Mouse (Mus musculus) thymus, adult 2 months (tissue): Measurements from ENCODE around the gene Mboat7.

ENCODE experiments used
- CTCF ChIP-seq: fragments of 200-500 bp; IDR thresholded peaks from 2 replicates; pipeline ENCODE4 v1.5.1; 2012; ENCODE audit warnings: mild to moderate bottlenecking, control low read depth, low read length, moderate library complexity, borderline replicate concordance; ENCODE audit not compliant: control insufficient read depth, poor library complexity, insufficient read depth; ENCODE audit errors: extremely low read depth
- POLR2A ChIP-seq: fragments of 200-500 bp; IDR thresholded peaks from 2 replicates; pipeline ENCODE4 v1.6.1; 2012; ENCODE audit warnings: mild to moderate bottlenecking, low read length, control low read depth, moderate library complexity; ENCODE audit not compliant: control insufficient read depth, poor library complexity, insufficient read depth; ENCODE audit errors: extremely low read depth

DNA sequence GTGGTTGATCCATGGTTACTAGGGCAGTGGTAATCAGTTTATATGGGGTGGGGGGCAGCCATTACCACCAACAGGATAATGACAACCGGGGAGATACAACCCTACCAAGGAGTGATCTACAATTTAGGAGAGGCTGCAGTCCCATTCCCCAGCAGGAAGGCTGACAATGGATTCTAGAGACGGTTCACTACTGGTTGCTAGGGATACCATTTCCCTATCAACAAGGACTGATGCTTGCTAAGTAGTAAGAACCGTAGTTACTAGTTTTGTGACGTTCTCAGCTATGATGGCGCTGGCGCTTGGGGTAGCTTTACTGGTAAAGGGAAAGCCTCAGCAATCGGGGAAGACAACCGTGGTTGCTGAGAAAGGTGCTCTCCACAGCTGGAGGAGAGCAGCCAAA lies 8.6 kb downstream of the Mboat7 start:
- TF ChIP-seq POLR2A: no peak
- no peak for TF ChIP-seq CTCF
